Mouse (Mus musculus) stomach, postnatal 0 days (tissue): ENCODE results near the gene Phldb3. TPM values are rescaled to one million over a fixed set of nuclear protein-coding genes. Genes with fewer than 3 reads are reported as not detected.

Experiments
- ATAC-seq: fragments of 200-750 bp; cut with Nextera tagmentation; 2 replicates; pipeline ENCODE4 v1.8.0; 2017; ENCODE audit not compliant: low FRiP score, low TSS enrichment
- DNase-seq: peaks from one replicate; pipeline ENCODE4 v3.0.0-alpha.2; 2016; ENCODE audit warnings: low spot score
- H3K27ac ChIP-seq: fragments of 300-500 bp; sonication (generic); replicated peaks from 2 replicates; pipeline ENCODE4 v1.5.1; 2014; ENCODE audit warnings: mild to moderate bottlenecking, control low read depth
- H3K27me3 ChIP-seq: fragments of 300-500 bp; sonication (generic); 2 replicates; pipeline ENCODE4 v1.6.1; 2014; ENCODE audit warnings: low read length; ENCODE audit not compliant: control insufficient read depth, insufficient read depth
- H3K36me3 ChIP-seq: fragments of 300-500 bp; sonication (generic); 2 replicates; pipeline ENCODE4 v1.6.1; 2014; ENCODE audit warnings: low read length, mixed read lengths; ENCODE audit not compliant: control insufficient read depth, insufficient read depth
- H3K4me1 ChIP-seq: fragments of 300-500 bp; sonication (generic); replicated peaks from 2 replicates; pipeline ENCODE4 v1.6.1; 2014; ENCODE audit warnings: antibody characterized with exemption; ENCODE audit not compliant: control insufficient read depth, insufficient read depth
- H3K4me2 ChIP-seq: fragments of 300-500 bp; sonication (generic); replicated peaks from 2 replicates; pipeline ENCODE4 v1.6.1; 2014; ENCODE audit warnings: low read depth, mild to moderate bottlenecking, control low read depth, moderate library complexity
- H3K4me3 ChIP-seq: fragments of 300-500 bp; sonication (generic); 2 replicates; pipeline ENCODE4 v1.5.1; 2014; ENCODE audit warnings: low read depth, low read length, control low read depth
- H3K9ac ChIP-seq: fragments of 300-500 bp; sonication (generic); 2 replicates; pipeline ENCODE4 v1.6.1; 2014; ENCODE audit warnings: mild to moderate bottlenecking, low read length, control low read depth, mixed read lengths
- H3K9me3 ChIP-seq: fragments of 300-500 bp; sonication (generic); 2 replicates; pipeline ENCODE4 v1.6.1; 2016; ENCODE audit warnings: low read length; ENCODE audit not compliant: control insufficient read depth
- CTCF ChIP-seq: IDR thresholded peaks from 2 replicates; pipeline ENCODE4 v1.5.1; 2016; ENCODE audit warnings: antibody characterized with exemption, low read depth, mild to moderate bottlenecking, moderate library complexity
- EP300 ChIP-seq: optimal IDR thresholded peaks from 2 replicates; pipeline ENCODE3; 2016; ENCODE audit warnings: antibody characterized with exemption
- WGBS: fragments of 180-500 bp; shearing (Covaris S2); extraction: QIAGEN DNeasy Blood & Tissue Kit; methylation state at CpG from one replicate; pipeline ENCODE4 v1.1.7; 2014; 5-methylcytosine and 5-hydroxymethylcytosine counted together
- polyA plus RNA-seq: library from polyadenylated mRNA; unstranded; fragments of >200 nt; fragmentation: Nextera tagmentation; extraction: Ambion mirVana; gene quantifications from 2 replicates; pipeline ENCODE4 v1.2.1, GENCODE M21; 2015

Gene Phldb3
- polyA plus RNA-seq, 1 experiment from 2014 or later: 1.2 TPM

DNA sequence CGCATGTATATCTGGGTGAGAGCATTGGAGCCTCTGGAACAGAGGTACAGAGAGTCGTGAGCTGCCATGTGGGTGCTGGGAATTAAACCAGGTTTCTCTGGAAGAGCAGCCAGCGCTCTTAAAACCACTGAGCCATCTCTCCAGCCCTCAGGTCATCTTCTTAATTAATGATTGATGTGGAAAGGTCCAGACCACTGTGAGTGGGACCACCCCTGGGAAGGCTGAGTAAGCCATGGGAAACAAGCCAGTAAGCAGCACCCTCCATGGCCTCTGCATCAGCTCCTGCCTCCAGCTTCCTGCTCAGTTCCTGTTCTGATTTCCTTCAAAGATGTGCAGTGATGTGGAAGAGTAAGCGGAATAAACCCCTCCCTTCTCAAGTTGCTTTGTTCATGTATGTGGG lies 18.4 kb upstream of the Phldb3 start:
- no peaks in the 10 kb centered on the region; the same call in 1 of the 2 replicates for H3K4me1 ChIP-seq
- H3K9me3 ChIP-seq: no peaks in the 10 kb centered on the region
- no peaks in the 10 kb centered on the region for H3K36me3 ChIP-seq
- no peak for ATAC-seq
- 41% methylated on average over 4 of the region's 4 CpGs for WGBS
- no peaks in the 10 kb centered on the region for H3K27me3 ChIP-seq
- no peak overlapping the region for H3K4me3 ChIP-seq
- H3K27ac ChIP-seq: no peak overlapping the region
- TF ChIP-seq EP300 (no peak), CTCF (no peak)
- no peak overlapping the region for H3K4me2 ChIP-seq
- no peak overlapping the region for H3K9ac ChIP-seq
- DNase-seq: no peak

- ATAC-seq: no peak
- Histone ChIP-seq H3K4me1 (no peaks in the 10 kb centered on the region; the same call in 1 of the 2 replicates), H3K27me3 (no peaks in the 10 kb centered on the region), H3K27ac (no peak overlapping the region), H3K36me3 (no peaks in the 10 kb centered on the region), H3K9ac (no peak overlapping the region), H3K9me3 (no peaks in the 10 kb centered on the region), H3K4me3 (no peak overlapping the region), H3K4me2 (no peak overlapping the region)
- no peak for DNase-seq
- 78% methylated on average over 6 of the region's 6 CpGs for WGBS
- no peak for TF ChIP-seq EP300
- TF ChIP-seq CTCF: no peak
Observed at GRCm38 (mm10) chr7:24592781-24593180, 17.8 kb upstream of the Phldb3 start.

DNA sequence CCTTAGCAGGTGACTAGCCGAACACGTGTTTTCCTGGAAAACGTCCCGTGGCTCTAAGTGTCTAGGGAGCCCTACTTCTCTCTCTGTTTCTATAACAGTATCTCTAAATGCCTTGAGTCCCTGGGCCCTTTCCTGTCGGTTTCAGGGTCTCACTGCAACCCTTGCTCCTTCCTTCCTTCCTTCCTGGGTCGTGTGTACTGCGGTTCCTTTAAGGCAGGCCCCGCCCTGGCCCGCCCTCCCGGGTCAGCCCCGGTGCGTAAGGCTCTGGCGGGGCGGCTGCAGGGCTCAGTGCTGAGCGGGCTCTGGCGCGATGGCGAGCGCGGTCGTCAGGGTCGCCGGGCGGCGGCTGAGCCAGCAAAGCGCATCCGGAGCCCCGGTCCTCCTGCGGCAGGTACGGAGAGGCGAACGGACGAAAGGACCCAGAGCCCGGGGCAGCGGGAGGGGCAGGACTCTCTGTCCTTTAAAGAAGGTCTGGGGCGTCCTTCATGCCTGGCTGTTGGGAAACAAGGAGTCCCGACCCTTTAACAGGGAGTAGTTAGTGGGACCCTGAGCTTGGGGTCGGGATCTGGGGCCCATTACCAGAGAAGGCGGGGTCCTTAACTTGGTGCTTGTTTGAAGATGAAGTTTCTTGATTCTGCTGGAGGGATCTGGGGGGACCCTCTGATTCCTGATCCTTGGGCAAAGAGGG lies 16.8 kb upstream of the Phldb3 start:
- Histone ChIP-seq H3K4me1 (no peaks in the 10 kb centered on the region; the same call in 1 of the 2 replicates), H3K36me3 (no peaks in the 10 kb centered on the region), H3K9me3 (no peaks in the 10 kb centered on the region), H3K27ac (peak overlapping the region; percentile 45), H3K4me2 (peak overlapping the region; percentile 73), H3K4me3 (peak overlapping the region; percentile 75), H3K9ac (peak overlapping the region; percentile 60), H3K27me3 (no peaks in the 10 kb centered on the region)
- ATAC-seq (peak; percentile 86), DNase-seq (peak; percentile 87)
- TF ChIP-seq CTCF: no peak
- TF ChIP-seq EP300: no peak
- WGBS: under 1% methylated on average over 38 of the region's 39 CpGs

DNA sequence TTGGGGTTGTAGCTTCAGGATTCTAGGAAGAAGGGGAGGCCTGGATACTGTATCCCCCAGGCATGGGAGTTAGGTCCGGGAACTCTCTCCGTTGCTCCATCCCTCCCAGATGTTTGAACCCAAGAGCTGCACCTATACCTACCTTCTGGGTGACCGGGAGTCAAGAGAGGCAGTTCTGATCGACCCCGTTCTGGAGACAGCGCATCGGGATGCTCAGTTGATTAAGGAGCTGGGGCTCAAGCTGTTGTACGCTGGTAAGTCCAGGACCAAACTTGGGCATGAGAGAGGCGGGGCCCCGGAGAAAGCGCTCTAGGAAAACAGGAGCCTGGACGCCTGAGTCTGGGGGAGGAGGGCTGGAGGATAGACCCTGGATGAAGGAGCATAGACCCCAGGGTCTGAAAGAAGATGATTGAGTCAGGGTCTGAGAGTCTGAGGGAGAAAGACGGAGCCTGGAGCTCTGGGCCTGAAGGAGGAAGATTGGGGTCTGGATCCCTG lies 16.2 kb upstream of the Phldb3 start:
- WGBS: 5% methylated on average over 13 of the region's 13 CpGs
- no peak for TF ChIP-seq CTCF
- TF ChIP-seq EP300: no peak
- H3K4me2 ChIP-seq: peak overlapping the region; percentile 73
- DNase-seq (no peak), ATAC-seq (0 out of 2 replicates have a peak, but pooled peaks have one; percentile 3)
- no peaks in the 10 kb centered on the region for H3K27me3 ChIP-seq
- H3K4me3 ChIP-seq: peak overlapping the region; percentile 75
- peak overlapping the region; percentile 60 for H3K9ac ChIP-seq
- no peaks in the 10 kb centered on the region for H3K9me3 ChIP-seq
- H3K36me3 ChIP-seq: no peaks in the 10 kb centered on the region
- H3K4me1 ChIP-seq: no peaks in the 10 kb centered on the region; the same call in 1 of the 2 replicates
- H3K27ac ChIP-seq: peak overlapping the region; percentile 45

- peaks cover 2% of the 10 kb centered on the region; the same call in 1 of the 2 replicates for H3K4me1 ChIP-seq
- no peak for ATAC-seq
- 86% methylated on average over 2 of the region's 2 CpGs for WGBS
- peak overlapping the region; percentile 73 for H3K4me2 ChIP-seq
- H3K9me3 ChIP-seq: no peaks in the 10 kb centered on the region
- H3K9ac ChIP-seq: no peak overlapping the region
- H3K4me3 ChIP-seq: no peak overlapping the region
- H3K36me3 ChIP-seq: no peaks in the 10 kb centered on the region
- H3K27ac ChIP-seq: no peak overlapping the region
- H3K27me3 ChIP-seq: no peaks in the 10 kb centered on the region
- DNase-seq: no peak
- TF ChIP-seq EP300: no peak
- no peak for TF ChIP-seq CTCF
Observed at GRCm38 (mm10) chr7:24595464-24595863, 15.1 kb upstream of the Phldb3 start.

- Histone ChIP-seq H3K4me3 (no peak overlapping the region), H3K9me3 (no peaks in the 10 kb centered on the region), H3K27me3 (no peaks in the 10 kb centered on the region), H3K36me3 (no peaks in the 10 kb centered on the region), H3K9ac (no peak overlapping the region), H3K4me1 (peaks cover 2% of the 10 kb centered on the region; the same call in 1 of the 2 replicates), H3K4me2 (no peak overlapping the region), H3K27ac (no peak overlapping the region)
- TF ChIP-seq EP300 (no peak), CTCF (no peak)
- no peak for DNase-seq
- ATAC-seq: no peak
- WGBS: 64% methylated on average over 4 of the region's 4 CpGs
Observed at GRCm38 (mm10) chr7:24598121-24598520, 12.4 kb upstream of the Phldb3 start.
